Mouse (Mus musculus) NIH3T3 (cell line): ENCODE data around the gene Fam83g.
A peak's percentile ranks its signal among the peaks of the same experiment; 100 is the strongest.

Source experiments
- DNase-seq: peaks from one replicate; pipeline ENCODE4 v3.0.0-alpha.2; 2012; ENCODE audit warnings: low read depth

The Fam83g gene

GRCm38 (mm10) chr11:61652216-61652615 lies 31.7 kb upstream of the Fam83g start:
- DNase-seq = no peak

GRCm38 (mm10) chr11:61652686-61653447 lies 31.0 kb upstream of the Fam83g start, which contains the start of gene Grap:
TSS of gene Grap (plus strand) at chr11:61653265.
- no peak for DNase-seq

DNA sequence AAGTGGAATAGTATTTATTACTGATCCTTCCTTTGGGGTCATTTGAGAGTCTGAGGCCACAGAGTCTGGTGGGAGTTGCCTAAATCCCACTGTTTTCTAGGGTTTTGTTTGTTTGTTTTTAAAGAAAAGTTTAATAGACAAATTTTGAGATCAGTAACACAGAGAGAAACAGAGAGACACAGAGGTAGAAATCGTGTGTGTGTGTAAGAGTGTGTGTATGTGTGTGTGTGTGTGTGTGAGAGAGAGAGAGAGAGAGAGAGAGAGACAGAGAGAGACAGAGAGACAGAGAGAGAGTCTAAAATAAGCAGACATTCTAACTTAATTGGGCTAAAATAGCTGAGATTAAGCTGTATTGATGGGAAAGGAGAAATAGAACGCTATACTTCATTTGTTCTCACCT lies 30.3 kb upstream of the Fam83g start:
- no peak for DNase-seq

DNA sequence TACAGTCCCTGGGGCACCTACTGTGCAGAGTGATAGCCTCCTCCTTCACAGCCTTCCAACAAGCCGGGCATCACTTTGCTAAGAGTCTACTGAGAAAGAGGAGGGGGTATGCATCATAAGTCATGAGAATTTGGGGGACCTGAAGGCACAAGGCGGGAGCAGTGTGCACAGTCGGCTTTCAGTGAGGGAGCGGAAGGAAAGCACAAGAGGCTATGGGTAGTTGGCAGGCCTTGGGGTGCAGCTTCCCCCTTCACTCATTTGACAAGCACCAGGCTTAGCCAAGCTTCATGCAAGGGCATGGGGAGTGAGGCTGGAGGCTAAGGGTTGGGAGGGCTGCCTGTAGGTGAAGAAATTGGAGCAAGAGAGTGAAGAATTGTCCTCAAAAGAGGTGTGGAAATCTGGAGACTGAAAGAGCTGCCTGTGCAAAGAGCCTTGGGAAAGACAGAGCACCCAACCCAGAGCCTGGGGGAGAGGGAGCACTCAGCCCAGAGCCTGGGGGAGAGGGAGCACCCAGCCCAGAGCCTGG lies 29.0 kb upstream of the Fam83g start:
- no peak for DNase-seq

DNA sequence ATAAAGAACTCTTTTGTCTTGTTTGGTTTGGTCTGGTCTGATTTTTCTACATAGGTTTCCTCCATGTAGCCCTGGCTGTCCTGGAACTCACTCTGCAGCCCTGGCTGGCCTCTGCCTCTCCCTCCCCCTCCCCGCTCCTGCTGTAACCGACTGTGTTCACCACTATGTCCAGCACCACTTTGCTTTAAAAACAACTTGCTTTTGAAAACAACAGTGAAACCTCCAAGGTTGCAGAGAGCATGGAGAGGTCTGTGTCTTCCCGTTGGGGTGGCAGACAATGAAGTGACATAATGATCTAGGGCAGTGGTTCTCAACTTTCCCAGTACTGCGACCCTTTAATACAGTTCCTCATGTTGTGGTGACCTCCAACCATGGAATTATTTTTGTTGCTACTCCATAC lies 28.2 kb upstream of the Fam83g start:
- DNase-seq = no peak

- DNase-seq = no peak
Observed at GRCm38 (mm10) chr11:61656148-61656850, 27.6 kb upstream of the Fam83g start.

DNA sequence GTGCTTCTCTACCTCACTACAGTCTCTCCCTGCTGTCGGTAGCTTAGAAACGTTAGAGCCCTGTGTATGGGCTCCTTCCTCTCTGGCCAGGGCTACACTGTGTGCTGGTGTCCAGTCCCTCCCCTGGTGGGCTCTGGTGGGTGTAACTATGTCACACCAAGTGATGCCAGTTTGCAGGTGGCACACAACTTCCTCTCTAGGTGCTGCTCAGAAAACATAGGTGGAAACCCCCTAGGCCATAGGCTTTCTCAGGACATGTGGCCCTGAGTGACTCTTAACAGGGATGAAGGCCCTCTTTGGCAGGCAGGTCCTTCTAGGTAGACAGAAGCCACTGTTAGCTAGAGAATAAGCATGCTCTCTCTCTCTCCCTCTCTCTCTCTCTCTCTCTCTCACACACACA lies 26.5 kb upstream of the Fam83g start:
- DNase-seq = no peak

DNA sequence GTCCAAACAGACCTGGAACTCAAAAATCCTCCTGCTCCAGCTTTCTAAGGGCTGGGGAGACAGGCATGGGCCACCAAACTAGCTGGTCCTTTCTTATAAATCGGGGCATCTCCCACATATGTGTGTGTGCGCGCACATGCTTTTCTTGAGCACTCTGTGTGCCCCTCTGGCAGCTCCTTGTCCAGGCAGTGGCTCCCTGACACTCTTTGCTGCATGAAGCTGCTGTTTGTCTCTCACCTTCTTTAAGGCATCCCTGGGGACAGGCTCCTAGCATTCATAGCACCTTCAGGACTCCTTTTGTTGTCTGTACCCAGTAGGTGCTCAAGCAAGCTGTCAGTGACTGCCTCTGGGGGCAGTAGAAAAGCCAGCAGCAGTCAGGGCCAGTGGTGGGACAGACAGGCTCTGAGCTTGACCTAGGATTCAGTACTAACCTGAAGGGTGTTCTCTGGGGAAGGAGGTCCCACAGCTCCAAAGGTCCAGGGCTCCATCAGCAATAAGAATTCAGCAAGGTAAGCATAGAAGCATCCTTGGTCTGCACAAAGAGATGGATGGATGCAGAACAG lies 25.4 kb upstream of the Fam83g start:
- no peak for DNase-seq

GRCm38 (mm10) chr11:61659011-61659858 lies 24.7 kb upstream of the Fam83g start:
- no peak for DNase-seq

- DNase-seq = no peak
Observed at GRCm38 (mm10) chr11:61660001-61660400, 23.9 kb upstream of the Fam83g start.

DNA sequence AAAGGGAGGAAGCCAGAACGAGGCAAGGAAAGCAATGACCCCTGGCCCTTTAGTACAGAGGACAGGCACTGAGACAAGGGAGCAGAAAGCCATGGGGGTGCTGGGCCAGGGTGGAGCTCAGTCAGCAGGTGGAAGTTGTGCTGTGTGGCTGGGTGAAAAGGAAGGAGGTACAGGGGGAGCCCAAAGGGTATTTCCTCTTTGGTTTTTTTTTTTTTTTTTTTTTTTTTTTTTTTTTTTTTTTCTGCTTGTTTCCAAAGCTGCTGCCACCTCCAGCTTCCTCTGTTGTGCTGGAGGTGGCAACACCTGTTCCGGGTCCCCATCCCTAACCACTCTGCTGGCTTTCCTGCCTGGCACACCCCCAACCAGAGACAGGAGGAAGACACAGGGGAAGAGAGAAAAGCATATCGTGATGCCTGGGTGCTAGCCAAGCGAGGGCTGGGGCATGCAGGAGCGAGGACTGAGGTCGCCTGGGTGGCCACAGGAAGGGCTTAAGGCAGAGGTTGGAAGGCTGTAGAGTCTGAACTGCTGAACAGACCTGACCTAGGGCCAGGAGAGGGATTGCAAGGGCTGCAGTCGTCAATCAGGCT lies 23.0 kb upstream of the Fam83g start:
- no peak for DNase-seq

DNA sequence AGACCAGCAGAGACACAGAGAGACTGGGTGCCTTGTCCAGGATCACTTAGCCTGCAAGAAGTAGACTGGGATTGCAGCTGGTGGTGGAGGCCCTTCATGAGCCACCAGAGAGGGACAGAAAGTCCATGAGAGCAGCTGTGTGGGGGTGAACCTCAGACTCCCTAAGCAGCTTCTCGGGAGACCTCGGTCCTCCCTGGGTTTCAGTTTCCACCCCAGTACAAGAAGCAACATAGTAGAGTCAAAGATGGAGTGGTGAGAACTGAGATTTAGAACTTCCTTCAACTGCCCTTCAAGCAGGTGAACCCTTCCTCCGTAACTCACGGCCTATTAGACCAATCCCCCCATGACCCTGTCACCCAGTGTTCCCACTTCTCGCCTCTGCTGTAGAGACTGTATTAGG lies 21.7 kb upstream of the Fam83g start:
- no peak for DNase-seq

GRCm38 (mm10) chr11:61665401-61665800 lies 18.5 kb upstream of the Fam83g start:
- no peak for DNase-seq

DNA sequence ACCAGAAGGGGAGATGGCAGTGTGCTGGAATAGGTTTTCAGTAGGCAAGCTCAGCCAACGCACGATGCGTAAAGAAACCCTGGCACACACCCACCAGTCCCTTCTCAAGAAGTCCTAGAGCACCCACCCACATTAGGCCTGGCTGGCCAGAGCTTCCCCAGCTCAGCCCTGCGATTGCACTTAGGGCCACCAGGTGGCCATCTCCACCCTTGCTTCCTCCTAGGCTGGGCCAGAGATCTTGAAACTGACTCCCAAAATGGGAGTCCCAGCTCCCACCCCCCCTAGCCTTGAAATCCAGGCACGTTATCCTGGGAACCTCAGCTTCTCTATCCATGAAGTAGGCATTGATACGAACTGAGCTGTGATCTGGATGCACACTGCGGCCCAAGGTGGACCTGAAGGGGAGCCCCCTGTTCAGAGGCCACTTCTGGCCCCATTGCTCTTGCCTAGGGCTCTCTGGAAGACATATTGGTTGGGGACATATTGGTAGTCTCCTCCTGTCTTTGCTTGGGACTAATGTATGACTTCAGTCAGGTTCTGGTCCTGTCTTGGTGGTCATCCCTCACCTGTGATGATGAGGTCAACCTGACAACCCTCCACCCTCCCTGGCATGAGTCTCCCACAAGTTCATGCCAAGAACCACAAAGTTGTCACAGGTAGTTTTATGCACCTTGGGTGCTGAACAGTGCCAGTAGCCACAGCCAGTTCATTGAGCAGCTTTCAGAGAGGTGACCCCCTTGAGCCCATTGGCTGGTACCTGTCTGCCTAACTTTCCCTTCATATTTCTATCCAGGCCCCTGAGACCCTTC lies 17.7 kb upstream of the Fam83g start:
- peak; percentile 75 for DNase-seq

- DNase-seq = no peak
Observed at GRCm38 (mm10) chr11:61667248-61667647, 16.6 kb upstream of the Fam83g start.

DNA sequence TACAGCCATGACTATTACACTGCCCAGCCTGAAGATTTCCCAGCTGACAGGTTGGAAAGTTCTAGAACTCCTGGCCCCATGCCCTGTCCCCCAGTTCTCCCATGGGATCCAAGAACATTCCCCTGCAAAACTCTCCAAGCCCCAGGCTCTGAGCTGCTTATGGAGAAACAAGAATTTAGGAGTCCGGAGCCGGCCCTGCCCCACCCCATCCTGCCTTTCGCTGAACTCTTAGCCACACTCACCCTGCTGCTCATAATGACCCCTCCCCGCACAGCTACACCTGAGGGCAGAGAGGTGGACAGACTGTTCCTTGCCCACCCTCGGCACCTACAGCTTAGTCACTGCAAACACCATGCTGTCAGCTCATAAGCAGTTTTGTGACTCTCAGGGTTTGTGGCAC lies 16.1 kb upstream of the Fam83g start:
- DNase-seq = no peak

DNA sequence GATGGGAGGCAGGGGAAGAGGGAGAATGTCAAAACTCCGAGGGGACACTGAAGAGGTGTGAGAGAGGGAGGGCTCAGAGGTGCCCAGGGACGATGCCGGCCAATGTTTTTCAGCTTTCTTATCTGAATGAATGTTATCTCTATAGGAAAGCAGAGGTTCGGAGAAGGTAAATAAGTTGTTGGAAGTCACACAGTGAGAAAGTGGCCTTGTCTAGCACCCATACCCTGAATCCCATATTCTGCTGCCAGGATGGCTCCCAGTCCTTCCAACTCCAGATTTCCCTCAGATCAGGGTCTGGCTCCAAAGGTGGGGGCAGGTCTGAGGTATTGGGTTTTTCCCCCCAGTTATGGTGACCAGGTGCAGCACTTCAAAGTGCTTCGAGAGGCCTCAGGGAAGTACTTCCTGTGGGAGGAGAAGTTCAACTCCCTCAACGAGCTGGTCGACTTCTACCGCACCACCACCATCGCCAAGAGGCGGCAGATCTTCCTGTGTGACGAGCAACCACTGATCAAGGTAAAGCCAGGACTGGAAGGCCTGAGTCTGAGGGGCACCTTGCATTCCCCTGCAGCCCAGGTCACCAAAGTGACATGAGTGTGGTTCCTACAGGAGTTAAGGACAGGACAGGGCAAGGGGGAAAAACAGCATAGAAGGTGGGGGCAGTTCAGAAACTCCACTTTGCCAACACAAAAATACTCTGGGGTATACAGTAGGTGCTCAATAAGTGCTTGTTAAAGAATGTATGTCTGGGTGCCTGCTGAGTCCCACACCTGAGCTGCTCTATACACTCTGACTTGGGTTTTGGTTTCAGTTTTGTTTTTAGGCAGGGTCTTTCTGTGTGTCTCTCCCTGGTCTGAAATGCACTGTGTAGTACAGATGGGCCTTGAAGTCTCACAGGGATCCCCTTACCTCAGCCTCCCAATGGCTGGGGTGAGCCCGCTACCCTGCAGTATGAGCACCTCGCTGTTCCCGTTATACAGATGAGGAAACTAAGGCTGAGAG lies 14.1 kb upstream of the Fam83g start:
- no peak for DNase-seq

GRCm38 (mm10) chr11:61671781-61672383 lies 12.0 kb upstream of the Fam83g start:
- no peak for DNase-seq

DNA sequence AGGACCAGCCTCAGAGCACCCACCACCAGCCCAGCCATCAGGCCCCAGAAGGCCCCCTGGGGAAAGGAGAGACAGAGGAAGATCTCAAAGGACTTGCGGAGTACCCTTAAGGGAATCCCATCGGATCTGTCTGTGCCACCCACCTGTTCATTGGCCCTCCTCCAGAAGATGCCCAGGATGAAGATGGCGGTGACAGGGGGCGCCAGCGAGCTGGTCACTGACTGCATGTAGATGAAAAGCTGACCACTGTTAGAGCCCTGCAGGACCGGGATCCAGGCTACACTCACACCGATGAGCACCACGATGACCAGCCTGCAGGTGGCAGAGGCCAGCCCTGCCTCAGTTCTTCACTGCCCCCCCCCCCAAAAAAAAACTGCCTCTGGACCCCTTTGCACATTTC lies 10.2 kb upstream of the Fam83g start:
- DNase-seq = no peak
